Mouse (Mus musculus) mouse trophoblast stem cell (cell line): Measurements from ENCODE around the gene Tmem185b.

Experiments used
- in situ Hi-C, 2 experiments: fragments of 300-500 bp; cut with MseI, MboI; formaldehyde crosslinking; loops; 2 replicates in 1 of 2; 3 replicates in 1 of 2; pipeline ENCODE4 v1.15.1; 2025

Gene Tmem185b

GRCm38 (mm10) chr1:119503181-119503580 is 22.8 kb upstream of the Tmem185b start:
- in situ Hi-C loops = no loop called here

- in situ Hi-C loops = no loop called here
These were observed 22.2 kb upstream of the Tmem185b start for GRCm38 (mm10) chr1:119503808-119504207.

- in situ Hi-C loops = no loop called here
These were observed 21.5 kb upstream of the Tmem185b start, which contains the start of gene Ralb for GRCm38 (mm10) chr1:119504260-119505062. Gene Ralb (minus strand): TSS chr1:119504794.

GRCm38 (mm10) chr1:119505951-119506350 is 20.0 kb upstream of the Tmem185b start:
- in situ Hi-C loops = no loop called here

GRCm38 (mm10) chr1:119508548-119508947 is 17.4 kb upstream of the Tmem185b start:
- in situ Hi-C loops = no loop called here

- in situ Hi-C loops = no loop called here
These were observed 16.5 kb upstream of the Tmem185b start for GRCm38 (mm10) chr1:119509474-119509873.

- in situ Hi-C loops = no loop called here
These were observed 15.6 kb upstream of the Tmem185b start for GRCm38 (mm10) chr1:119510409-119510808.

- in situ Hi-C loops = no loop called here
These were observed 15.1 kb upstream of the Tmem185b start for GRCm38 (mm10) chr1:119510857-119511256.

- in situ Hi-C loops = no loop called here
These were observed 7.9 kb upstream of the Tmem185b start for GRCm38 (mm10) chr1:119518060-119518459.

GRCm38 (mm10) chr1:119518786-119519185 is 7.2 kb upstream of the Tmem185b start:
- in situ Hi-C loops = no loop called here

- in situ Hi-C loops = no loop called here
These were observed 6.7 kb upstream of the Tmem185b start for GRCm38 (mm10) chr1:119519286-119519685.

GRCm38 (mm10) chr1:119521029-119521428 is 4.9 kb upstream of the Tmem185b start:
- in situ Hi-C loops = no loop called here

- in situ Hi-C loops = no loop called here
These were observed 4.3 kb upstream of the Tmem185b start for GRCm38 (mm10) chr1:119521681-119522080.

- in situ Hi-C loops = no loop called here
These were observed 3.2 kb upstream of the Tmem185b start for GRCm38 (mm10) chr1:119522726-119523125.

GRCm38 (mm10) chr1:119523369-119523768 is 2.6 kb upstream of the Tmem185b start:
- in situ Hi-C loops = no loop called here

GRCm38 (mm10) chr1:119523826-119524225 is 2.1 kb upstream of the Tmem185b start:
- in situ Hi-C loops = no loop called here

- in situ Hi-C loops = no loop called here
These were observed 936 bp upstream of the Tmem185b start for GRCm38 (mm10) chr1:119525004-119525444.

- in situ Hi-C loops = no loop called here
These were observed 5.0 kb downstream of the Tmem185b start for GRCm38 (mm10) chr1:119530941-119531340.

- in situ Hi-C loops = no loop called here
These were observed 6.2 kb downstream of the Tmem185b start for GRCm38 (mm10) chr1:119532165-119532564.

GRCm38 (mm10) chr1:119533093-119533805 is 7.3 kb downstream of the Tmem185b start:
- in situ Hi-C loops = no loop called here

GRCm38 (mm10) chr1:119534341-119534740 is 8.4 kb downstream of the Tmem185b start:
- in situ Hi-C loops = no loop called here

GRCm38 (mm10) chr1:119536122-119536521 is 10.2 kb downstream of the Tmem185b start:
- in situ Hi-C loops = no loop called here

GRCm38 (mm10) chr1:119537651-119538050 is 11.7 kb downstream of the Tmem185b start:
- in situ Hi-C loops = no loop called here
